Mouse (Mus musculus): ENCODE data around the gene Cfap65. TPM values are rescaled to one million over a fixed set of nuclear protein-coding genes. Genes with fewer than 3 reads are reported as not detected.

The Cfap65 gene
- total RNA-seq, 2 experiments from 2014 or later, result not detected

- DNase-seq (ENCODE audit: low spot score), result no peak
- intact Hi-C loops (cut with DNase I), result no loop called here
Measured at GRCm38 (mm10) chr1:74941651-74942360, 6.4 kb upstream of the Cfap65 start.

- intact Hi-C loops (cut with DNase I), result no loop called here
- no peak for DNase-seq (ENCODE audit: low spot score)
Measured at GRCm38 (mm10) chr1:74939762-74940161, 4.4 kb upstream of the Cfap65 start.

- no peak for DNase-seq (ENCODE audit: low spot score)
- intact Hi-C loops (cut with DNase I), result no loop called here
Measured at GRCm38 (mm10) chr1:74936221-74936830, 927 bp upstream of the Cfap65 start.

- intact Hi-C loops (cut with DNase I), result loop anchor here (2.0 kb wide), 1 partner anchor 89 kb away; no protein-coding TSS in a partner anchor
- DNase-seq (ENCODE audit: low spot score), result no peak
Measured at GRCm38 (mm10) chr1:74927621-74928296, 7.6 kb downstream of the Cfap65 start.

- DNase-seq (ENCODE audit: low spot score), result no peak
- intact Hi-C loops (cut with DNase I), result loop anchor here (2.0 kb wide), 1 partner anchor 90 kb away; no protein-coding TSS in a partner anchor
Measured at GRCm38 (mm10) chr1:74926721-74927120, 8.7 kb downstream of the Cfap65 start.

- intact Hi-C loops (cut with DNase I), result no loop called here
- DNase-seq (ENCODE audit: low spot score), result no peak
Measured at GRCm38 (mm10) chr1:74924464-74924863, 10.9 kb downstream of the Cfap65 start.

- intact Hi-C loops (cut with DNase I), result no loop called here
Measured at GRCm38 (mm10) chr1:74915706-74916105, 19.7 kb downstream of the Cfap65 start.

GRCm38 (mm10) chr1:74902191-74902590 lies 33.2 kb downstream of the Cfap65 start:
- DNase-seq (ENCODE audit: low spot score), result no peak
- intact Hi-C loops (cut with DNase I), result no loop called here

More at GRCm38 (mm10) chr1:74915706-74916105, 19.7 kb downstream of the Cfap65 start:
- no peak for DNase-seq (ENCODE audit: low spot score)

- intact Hi-C loops (cut with DNase I), result loop anchor here (2.0 kb wide), 1 partner anchor 21 kb away; no protein-coding TSS in a partner anchor
- DNase-seq (ENCODE audit: low spot score), result no peak
Measured at GRCm38 (mm10) chr1:74901686-74902085, 33.7 kb downstream of the Cfap65 start.

- DNase-seq (ENCODE audit: low spot score), result no peak
- intact Hi-C loops (cut with DNase I), result loop anchor here (2.0 kb wide), 1 partner anchor 20 kb away; no protein-coding TSS in a partner anchor
Measured at GRCm38 (mm10) chr1:74900341-74901285, 34.8 kb downstream of the Cfap65 start.

GRCm38 (mm10) chr1:74898656-74899431 lies 36.6 kb downstream of the Cfap65 start:
- DNase-seq (ENCODE audit: low spot score), result no peak
- intact Hi-C loops (cut with DNase I), result no loop called here

- no peak for DNase-seq (ENCODE audit: low spot score)
- intact Hi-C loops (cut with DNase I), result no loop called here
Measured at GRCm38 (mm10) chr1:74897976-74898375, 37.4 kb downstream of the Cfap65 start.

- intact Hi-C loops (cut with DNase I), result no loop called here
- DNase-seq (ENCODE audit: low spot score), result no peak
Measured at GRCm38 (mm10) chr1:74894966-74895365, 40.4 kb downstream of the Cfap65 start.

GRCm38 (mm10) chr1:74893134-74893855 lies 42.1 kb downstream of the Cfap65 start, which contains the start of gene Cryba2:
Gene Cryba2 (minus strand): TSS chr1:74893143.
- DNase-seq (ENCODE audit: low spot score), result no peak
- intact Hi-C loops (cut with DNase I), result no loop called here

- DNase-seq (ENCODE audit: low spot score), result no peak
- intact Hi-C loops (cut with DNase I), result no loop called here
Measured at GRCm38 (mm10) chr1:74892351-74893133, 42.9 kb downstream of the Cfap65 start.

- no peak for DNase-seq (ENCODE audit: low spot score)
- intact Hi-C loops (cut with DNase I), result no loop called here
Measured at GRCm38 (mm10) chr1:74891513-74891912, 43.9 kb downstream of the Cfap65 start.

GRCm38 (mm10) chr1:74885369-74886042 lies 49.9 kb downstream of the Cfap65 start, which contains the start of gene Fev:
Gene Fev (minus strand): TSS chr1:74885419.
- DNase-seq (ENCODE audit: low spot score), result no peak
- intact Hi-C loops (cut with DNase I), result no loop called here

Data from heart, postnatal 25 days (tissue).